Mouse (Mus musculus) MEL (cell line): Measurements from ENCODE around the gene Adamts15.

Experiments
- CTCF ChIP-seq, 3 experiments: IDR thresholded peaks in 2 of 3; conservative IDR thresholded peaks in 1 of 3; 2 replicates each; pipeline ENCODE4 v1.5.1; 2011 to 2012; ENCODE audit warnings: low read length in 3 of 3, low read depth in 2 of 3, mild to moderate bottlenecking in 2 of 3, improper control_type of control experiment in 1 of 3, inconsistent platforms in 1 of 3, mixed read lengths in 1 of 3, moderate library complexity in 1 of 3; ENCODE audit not compliant: control insufficient read depth in 1 of 3, insufficient read depth in 1 of 3, poor library complexity in 1 of 3, severe bottlenecking in 1 of 3
- EP300 ChIP-seq, 2 experiments: IDR thresholded peaks; 2 replicates each; pipeline ENCODE4 v1.6.1; 2011; ENCODE audit warnings: improper control_type of control experiment in 2 of 2, low read length in 2 of 2, low read depth in 1 of 2, mild to moderate bottlenecking in 1 of 2
- MAX ChIP-seq: IDR thresholded peaks from 2 replicates; pipeline ENCODE4 v1.6.1; 2011; ENCODE audit warnings: low read length, improper control_type of control experiment
- NELFE ChIP-seq: IDR thresholded peaks from 2 replicates; pipeline ENCODE4 v1.6.1; 2011; ENCODE audit warnings: low read depth, low read length, improper control_type of control experiment

GRCm38 (mm10) chr9:30955246-30955645, 33.0 kb upstream of the Adamts15 start:
- TF ChIP-seq MAX: no peak
- TF ChIP-seq CTCF (IDR thresholded peaks at IDR 0.05 in 2 of 3, conservative IDR thresholded peaks at IDR 0.05 in 1 of 3; ENCODE audit: control insufficient read depth in 1 of 3, insufficient read depth in 1 of 3, low read depth in 2 of 3, low read length in 3 of 3, poor library complexity in 1 of 3, severe bottlenecking in 1 of 3): no peak
- no peak for TF ChIP-seq NELFE
- TF ChIP-seq EP300 (IDR thresholded peaks at IDR 0.05; ENCODE audit: low read depth in 1 of 2, low read length in 2 of 2): no peak
